Comparison of ENCODE assay signal across 20 mouse cellular contexts in genomic region chr4:149292984-149293383, GRCm38 (mm10). TPM values are rescaled to one million over a fixed set of nuclear protein-coding genes. Genes with fewer than 3 reads are reported as not detected.
DNase-seq lines count a peak whose midpoint lies in the region; ATAC-seq lines count a peak whose summit lies in the region.
"Had no signal": no experiment of that assay in that cellular context is flagged by ENCODE, and none has a peak within 500 bp of the region (broad histone marks: within the 10 kb centered on the region; RNA-seq: fewer than 3 reads in every experiment).

No protein-coding gene starts in this region.

- H3K9me3 ChIP-seq in kidney, embryonic 15.5 days (replicated peaks): no peaks in the 10 kb centered on the region
- no peaks in the 10 kb centered on the region for H3K9me3 ChIP-seq in kidney, embryonic 14.5 days (ENCODE audit: control insufficient read depth, low read length)
- H3K9me3 ChIP-seq: embryonic facial prominence, embryonic 15.5 days; forebrain, embryonic 10.5 days; limb, embryonic 13.5 days; midbrain, embryonic 13.5 days; neural tube, embryonic 15.5 days had no signal

- peaks cover 23% of the 10 kb centered on the region for H3K36me3 ChIP-seq in kidney, embryonic 15.5 days
- H3K36me3 ChIP-seq in kidney, embryonic 14.5 days (ENCODE audit: control insufficient read depth, insufficient read depth, low read length): peaks cover 20% of the 10 kb centered on the region

- peak overlapping the region; percentile 32; the same call in 1 of the 2 replicates for H3K27ac ChIP-seq in kidney, embryonic 15.5 days
- H3K27ac ChIP-seq in kidney, embryonic 14.5 days (ENCODE audit: low read depth, low read length): no peak overlapping the region
- H3K27ac ChIP-seq: embryonic facial prominence, embryonic 15.5 days; forebrain, embryonic 10.5 days; limb, embryonic 13.5 days; liver, embryonic 14.5 days; midbrain, embryonic 13.5 days; neural tube, embryonic 15.5 days had no signal

- 52% methylated on average over 5 of the region's 5 CpGs for WGBS in kidney, embryonic 15.5 days
- 53% methylated on average over 5 of the region's 5 CpGs for WGBS in kidney, embryonic 14.5 days

- H3K9ac ChIP-seq in kidney, embryonic 15.5 days: no peak overlapping the region
- no peak overlapping the region for H3K9ac ChIP-seq in kidney, embryonic 14.5 days (ENCODE audit: low read depth, low read length)
- H3K9ac ChIP-seq: embryonic facial prominence, embryonic 15.5 days; limb, embryonic 13.5 days; liver, embryonic 14.5 days; midbrain, embryonic 13.5 days; neural tube, embryonic 15.5 days had no signal

- H3K4me2 ChIP-seq in kidney, embryonic 15.5 days: no peak overlapping the region
- H3K4me2 ChIP-seq in kidney, embryonic 14.5 days (replicated peaks; ENCODE audit: low read depth, low read length): no peak overlapping the region
- H3K4me2 ChIP-seq: embryonic facial prominence, embryonic 15.5 days; limb, embryonic 13.5 days; midbrain, embryonic 13.5 days; neural tube, embryonic 15.5 days had no signal

- H3K4me3 ChIP-seq in kidney, embryonic 15.5 days (replicated peaks): no peak overlapping the region
- no peak overlapping the region for H3K4me3 ChIP-seq in kidney, embryonic 14.5 days (ENCODE audit: low read length)
- H3K4me3 ChIP-seq: embryonic facial prominence, embryonic 15.5 days; forebrain, embryonic 10.5 days; limb, embryonic 13.5 days; midbrain, embryonic 13.5 days; neural tube, embryonic 15.5 days had no signal

- no peak for ATAC-seq in kidney, embryonic 15.5 days (replicated peaks; ENCODE audit: low FRiP score)
- no peak for ATAC-seq in kidney, embryonic 14.5 days (ENCODE audit: low FRiP score, low TSS enrichment)
- ATAC-seq: midbrain, embryonic 13.5 days had no signal

- H3K27me3 ChIP-seq in kidney, embryonic 15.5 days: no peaks in the 10 kb centered on the region
- no peaks in the 10 kb centered on the region for H3K27me3 ChIP-seq in kidney, embryonic 14.5 days (ENCODE audit: control insufficient read depth, insufficient read depth, low read length)
- H3K27me3 ChIP-seq: CH12.LX; embryonic facial prominence, embryonic 15.5 days; limb, embryonic 13.5 days; midbrain, embryonic 13.5 days; neural tube, embryonic 15.5 days had no signal

- H3K4me1 ChIP-seq in kidney, embryonic 15.5 days: peaks cover 18% of the 10 kb centered on the region
- no peaks in the 10 kb centered on the region; the same call in 1 of the 2 replicates for H3K4me1 ChIP-seq in kidney, embryonic 14.5 days (ENCODE audit: control insufficient read depth, insufficient read depth, low read length)

- DNase-seq in cerebellum, adult 11-12 months: peak; percentile 64
- DNase-seq in cerebellum, postnatal 4 days (ENCODE audit: low spot score in 2 of 2): no peak
- peak; percentile 81 for DNase-seq in brain, adult 2 months (ENCODE audit: low read depth, low spot score)
- DNase-seq in cerebellum, postnatal 14 days: peak; percentile 77 to 81
- no peak for DNase-seq in spleen, adult 12 weeks (ENCODE audit: low spot score)
- DNase-seq in adrenal gland, postnatal 25 days: no peak
- DNase-seq: adrenal gland, adult 2 months; gastrocnemius, postnatal 14 days; kidney, postnatal 10 days; right cerebral cortex, postnatal 25 days; thymus, postnatal 25 days had no signal

RNA-seq across cellular contexts. Expression of gene Kif1b, which starts 14.5 kb away (rescaled TPM):
- 31.1 and 31.3 TPM in 2 replicates for polyA plus RNA-seq in kidney, embryonic 15.5 days (2015; fragmentation: Nextera tagmentation; extraction: Ambion mirVana)
- 25.6 and 35.7 TPM in 2 replicates for polyA plus RNA-seq in kidney, embryonic 14.5 days (2014; fragmentation: Nextera tagmentation; extraction: Ambion mirVana)
- total RNA-seq in adrenal gland, postnatal 25 days (2021): 182 and 199 TPM in 2 replicates

Comparison
In these comparisons a context has a peak if more than half of its experiments do, and no peak if none do; other contexts are left out.
1. DNase-seq: peak in cerebellum, adult 11-12 months (single experiment), brain, adult 2 months (single experiment) and cerebellum, postnatal 14 days (2 of 2); none in cerebellum, postnatal 4 days (0 of 2), spleen, adult 12 weeks (single experiment) and adrenal gland, postnatal 25 days (single experiment).